Mouse (Mus musculus) bone marrow, adult 2 months (tissue): ENCODE measurements around the gene 4931440F15Rik. TPM values are rescaled to one million over a fixed set of nuclear protein-coding genes. Genes with fewer than 3 reads are reported as not detected.
A peak's percentile ranks its signal among the peaks of the same experiment; 100 is the strongest.

Experiments used
- H3K27ac ChIP-seq: fragments of 200-500 bp; 2 replicates; pipeline ENCODE4 v1.5.1; 2012; ENCODE audit warnings: low read depth, mild to moderate bottlenecking, control low read depth, inconsistent platforms, low read length; ENCODE audit not compliant: control insufficient read depth, poor library complexity, insufficient read depth
- H3K4me1 ChIP-seq: fragments of 200-500 bp; 2 replicates; pipeline ENCODE4 v1.6.1; 2011; ENCODE audit warnings: low read length; ENCODE audit not compliant: control insufficient read depth, insufficient read depth
- H3K4me3 ChIP-seq: fragments of 200-500 bp; replicated peaks from 2 replicates; pipeline ENCODE3; 2011; ENCODE audit warnings: mild to moderate bottlenecking, low read depth, low read length, control low read depth; ENCODE audit not compliant: control insufficient read depth
- CTCF ChIP-seq: fragments of 200-500 bp; IDR thresholded peaks from 2 replicates; pipeline ENCODE4 v1.5.1; 2011; ENCODE audit warnings: low read length, control low read depth; ENCODE audit not compliant: control insufficient read depth, insufficient read depth
- POLR2A ChIP-seq: fragments of 200-500 bp; IDR thresholded peaks from 2 replicates; pipeline ENCODE4 v1.6.1; 2011; ENCODE audit warnings: low read depth, mild to moderate bottlenecking, control low read depth, low read length, borderline replicate concordance; ENCODE audit not compliant: control insufficient read depth
- WGBS: fragments of 180-500 bp; shearing (Covaris S2); methylation state at CpG from one replicate; pipeline ENCODE4 v1.1.7; 2018; 5-methylcytosine and 5-hydroxymethylcytosine counted together
- polyA plus RNA-seq: library from polyadenylated mRNA; stranded (reverse); fragments of >200 nt; gene quantifications from 2 replicates; pipeline ENCODE4 v1.2.4, GENCODE M21; 2011; ENCODE audit warnings: low replicate concordance; ENCODE audit not compliant: missing spikeins, insufficient read depth, insufficient read length

4931440F15Rik gene
- polyA plus RNA-seq, 1 experiment = not detected

- TF ChIP-seq CTCF (no peak), POLR2A (no peak)
- WGBS = 76% methylated on average over 6 of the region's 6 CpGs
- H3K4me1 ChIP-seq = no peaks in the 10 kb centered on the region; the same call in 1 of the 2 replicates
These were observed 36.4 kb downstream of the 4931440F15Rik start for GRCm38 (mm10) chr11:29788921-29789638.

GRCm38 (mm10) chr11:29788499-29788898 is 37.0 kb downstream of the 4931440F15Rik start:
- WGBS = 71% methylated on average over 1 of the region's 1 CpGs
- TF ChIP-seq CTCF (no peak), POLR2A (no peak)
- Histone ChIP-seq H3K27ac (no peak overlapping the region), H3K4me1 (no peaks in the 10 kb centered on the region; the same call in 1 of the 2 replicates), H3K4me3 (no peak overlapping the region)

More at GRCm38 (mm10) chr11:29788921-29789638, 36.4 kb downstream of the 4931440F15Rik start:
- Histone ChIP-seq H3K4me3 (no peak overlapping the region), H3K27ac (no peak overlapping the region)

GRCm38 (mm10) chr11:29787473-29787872 is 38.0 kb downstream of the 4931440F15Rik start:
- Histone ChIP-seq H3K4me3 (no peak overlapping the region), H3K27ac (0 out of 2 replicates have a peak overlapping the region, but pooled peaks have one; percentile 10), H3K4me1 (no peaks in the 10 kb centered on the region; the same call in 1 of the 2 replicates)
- no peak for TF ChIP-seq CTCF
- no peak for TF ChIP-seq POLR2A
- WGBS = 35% methylated on average over 5 of the region's 5 CpGs

- Histone ChIP-seq H3K4me1 (no peaks in the 10 kb centered on the region; the same call in 1 of the 2 replicates), H3K4me3 (no peak overlapping the region), H3K27ac (no peak overlapping the region)
- WGBS = 42% methylated on average over 6 of the region's 6 CpGs
- TF ChIP-seq CTCF (no peak), POLR2A (no peak)
These were observed 38.8 kb downstream of the 4931440F15Rik start for GRCm38 (mm10) chr11:29786583-29787219.

GRCm38 (mm10) chr11:29779409-29780026 is 46.0 kb downstream of the 4931440F15Rik start:
- H3K4me3 ChIP-seq = no peak overlapping the region
- TF ChIP-seq CTCF (no peak), POLR2A (no peak)
- H3K4me1 ChIP-seq = no peaks in the 10 kb centered on the region
- 70% methylated on average over 2 of the region's 2 CpGs for WGBS
- no peak overlapping the region for H3K27ac ChIP-seq

- WGBS = 71% methylated on average over 3 of the region's 3 CpGs
- Histone ChIP-seq H3K27ac (no peak overlapping the region), H3K4me1 (no peaks in the 10 kb centered on the region), H3K4me3 (no peak overlapping the region)
- TF ChIP-seq POLR2A = no peak
- TF ChIP-seq CTCF = no peak
These were observed 46.5 kb downstream of the 4931440F15Rik start for GRCm38 (mm10) chr11:29778936-29779335.

- TF ChIP-seq CTCF (no peak), POLR2A (no peak)
These were observed 47.5 kb downstream of the 4931440F15Rik start for GRCm38 (mm10) chr11:29777964-29778363.

GRCm38 (mm10) chr11:29774760-29775159 is 50.7 kb downstream of the 4931440F15Rik start:
- no peaks in the 10 kb centered on the region for H3K4me1 ChIP-seq
- no peak overlapping the region for H3K27ac ChIP-seq
- TF ChIP-seq POLR2A = no peak
- no peak for TF ChIP-seq CTCF
- 43% methylated on average over 2 of the region's 2 CpGs for whole genome bisulfite sequencing
- H3K4me3 ChIP-seq = no peak overlapping the region

More at GRCm38 (mm10) chr11:29777964-29778363, 47.5 kb downstream of the 4931440F15Rik start:
- Histone ChIP-seq H3K4me1 (no peaks in the 10 kb centered on the region), H3K27ac (no peak overlapping the region), H3K4me3 (no peak overlapping the region)
